Mouse (Mus musculus): ENCODE data around the gene Dnajc13. TPM values are rescaled to one million over a fixed set of nuclear protein-coding genes. Genes with fewer than 3 reads are reported as not detected.
A peak's percentile ranks its signal among the peaks of the same experiment; 100 is the strongest.

Dnajc13 gene
- polyA plus RNA-seq (2015; fragmentation: Nextera tagmentation; extraction: Ambion mirVana) = 5.4 and 5.8 TPM in 2 replicates

GRCm38 (mm10) chr9:104262823-104263352, at the start of gene Dnajc13:
Gene Dnajc13, minus strand, starts transcription at chr9:104262930.
- Histone ChIP-seq H3K27ac (ENCODE audit: low read depth) (peak within 1 kb of the TSS; percentile 90), H3K27me3 (ENCODE audit: insufficient read depth, low read length) (no peaks in the 10 kb centered on the region), H3K9ac (replicated peaks) (peak within 1 kb of the TSS; percentile 96), H3K36me3 (replicated peaks; ENCODE audit: insufficient read depth, low read length) (no peaks in the 10 kb centered on the region), H3K4me3 (ENCODE audit: low read depth, low read length) (peak within 1 kb of the TSS; percentile 99), H3K9me3 (ENCODE audit: low read length) (no peaks in the 10 kb centered on the region), H3K4me2 (ENCODE audit: low read depth, low read length) (peak within 1 kb of the TSS; percentile 89), H3K4me1 (ENCODE audit: insufficient read depth) (peaks cover 17% of the 10 kb centered on the region)
- TF ChIP-seq CTCF (IDR thresholded peaks at IDR 0.05; ENCODE audit: low read depth) (peak; percentile 6; the same call in 1 of the 2 replicates), EP300 (IDR thresholded peaks at IDR 0.05; ENCODE audit: low read depth) (no peak)
- DNase-seq (peak; percentile 99), ATAC-seq (peak; percentile 97)
- WGBS (ENCODE audit: insufficient replicate concordance) = under 1% methylated on average over 55 of the region's 60 CpGs

- no peak overlapping the region for H3K4me2 ChIP-seq (ENCODE audit: low read depth, low read length)
- 16% methylated on average over 6 of the region's 6 CpGs for WGBS (ENCODE audit: insufficient replicate concordance)
- peaks cover 5% of the 10 kb centered on the region for H3K4me1 ChIP-seq (ENCODE audit: insufficient read depth)
- H3K9ac ChIP-seq (replicated peaks) = no peak overlapping the region
- TF ChIP-seq CTCF (IDR thresholded peaks at IDR 0.05; ENCODE audit: low read depth) (peak; percentile 96), EP300 (IDR thresholded peaks at IDR 0.05; ENCODE audit: low read depth) (no peak)
- H3K27me3 ChIP-seq (ENCODE audit: insufficient read depth, low read length) = no peaks in the 10 kb centered on the region
- no peak overlapping the region for H3K27ac ChIP-seq (ENCODE audit: low read depth)
- no peaks in the 10 kb centered on the region for H3K36me3 ChIP-seq (replicated peaks; ENCODE audit: insufficient read depth, low read length)
- peak; percentile 82 for DNase-seq
- no peaks in the 10 kb centered on the region for H3K9me3 ChIP-seq (ENCODE audit: low read length)
- no peak overlapping the region for H3K4me3 ChIP-seq (ENCODE audit: low read depth, low read length)
- ATAC-seq = peak; percentile 33; the same call in 1 of the 2 replicates
These were observed 44.0 kb upstream of the Dnajc13 start for GRCm38 (mm10) chr9:104306734-104307133.

GRCm38 (mm10) chr9:104305333-104306111, 42.8 kb upstream of the Dnajc13 start:
- Histone ChIP-seq H3K36me3 (replicated peaks; ENCODE audit: insufficient read depth, low read length) (no peaks in the 10 kb centered on the region), H3K4me1 (ENCODE audit: insufficient read depth) (peaks cover 5% of the 10 kb centered on the region), H3K4me2 (ENCODE audit: low read depth, low read length) (no peak overlapping the region), H3K27ac (ENCODE audit: low read depth) (no peak overlapping the region), H3K27me3 (ENCODE audit: insufficient read depth, low read length) (no peaks in the 10 kb centered on the region), H3K9me3 (ENCODE audit: low read length) (no peaks in the 10 kb centered on the region), H3K4me3 (ENCODE audit: low read depth, low read length) (no peak overlapping the region), H3K9ac (replicated peaks) (no peak overlapping the region)
- ATAC-seq (0 out of 2 replicates have a peak, but pooled peaks have one; percentile 33), DNase-seq (no peak)
- TF ChIP-seq CTCF (IDR thresholded peaks at IDR 0.05; ENCODE audit: low read depth) = no peak
- no peak for TF ChIP-seq EP300 (IDR thresholded peaks at IDR 0.05; ENCODE audit: low read depth)
- 79% methylated on average over 6 of the region's 6 CpGs for whole genome bisulfite sequencing (ENCODE audit: insufficient replicate concordance)

GRCm38 (mm10) chr9:104304800-104305199, 42.1 kb upstream of the Dnajc13 start:
- no peak overlapping the region for H3K4me2 ChIP-seq (ENCODE audit: low read depth, low read length)
- DNase-seq = no peak
- no peaks in the 10 kb centered on the region for H3K36me3 ChIP-seq (replicated peaks; ENCODE audit: insufficient read depth, low read length)
- TF ChIP-seq CTCF (IDR thresholded peaks at IDR 0.05; ENCODE audit: low read depth) (no peak), EP300 (IDR thresholded peaks at IDR 0.05; ENCODE audit: low read depth) (no peak)
- no peak overlapping the region for H3K9ac ChIP-seq (replicated peaks)
- no peak for ATAC-seq
- 65% methylated on average over 10 of the region's 10 CpGs for WGBS (ENCODE audit: insufficient replicate concordance)
- H3K9me3 ChIP-seq (ENCODE audit: low read length) = no peaks in the 10 kb centered on the region
- H3K4me1 ChIP-seq (ENCODE audit: insufficient read depth) = peaks cover 5% of the 10 kb centered on the region
- no peak overlapping the region for H3K27ac ChIP-seq (ENCODE audit: low read depth)
- H3K27me3 ChIP-seq (ENCODE audit: insufficient read depth, low read length) = no peaks in the 10 kb centered on the region
- no peak overlapping the region for H3K4me3 ChIP-seq (ENCODE audit: low read depth, low read length)

- H3K4me1 ChIP-seq (ENCODE audit: insufficient read depth) = peaks cover 5% of the 10 kb centered on the region
- H3K27me3 ChIP-seq (ENCODE audit: insufficient read depth, low read length) = no peaks in the 10 kb centered on the region
- no peaks in the 10 kb centered on the region for H3K9me3 ChIP-seq (ENCODE audit: low read length)
- no peak for ATAC-seq
- TF ChIP-seq EP300 (IDR thresholded peaks at IDR 0.05; ENCODE audit: low read depth) (no peak), CTCF (IDR thresholded peaks at IDR 0.05; ENCODE audit: low read depth) (no peak)
- 57% methylated on average over 4 of the region's 4 CpGs for WGBS (ENCODE audit: insufficient replicate concordance)
- H3K36me3 ChIP-seq (replicated peaks; ENCODE audit: insufficient read depth, low read length) = no peaks in the 10 kb centered on the region
- no peak for DNase-seq
- no peak overlapping the region for H3K9ac ChIP-seq (replicated peaks)
- no peak overlapping the region for H3K4me2 ChIP-seq (ENCODE audit: low read depth, low read length)
- no peak overlapping the region for H3K4me3 ChIP-seq (ENCODE audit: low read depth, low read length)
- no peak overlapping the region for H3K27ac ChIP-seq (ENCODE audit: low read depth)
These were observed 41.6 kb upstream of the Dnajc13 start for GRCm38 (mm10) chr9:104304376-104304775.

- no peaks in the 10 kb centered on the region for H3K9me3 ChIP-seq (ENCODE audit: low read length)
- WGBS (ENCODE audit: insufficient replicate concordance) = 69% methylated on average over 12 of the region's 12 CpGs
- no peaks in the 10 kb centered on the region for H3K36me3 ChIP-seq (replicated peaks; ENCODE audit: insufficient read depth, low read length)
- no peak overlapping the region for H3K27ac ChIP-seq (ENCODE audit: low read depth)
- TF ChIP-seq CTCF (IDR thresholded peaks at IDR 0.05; ENCODE audit: low read depth) (no peak), EP300 (IDR thresholded peaks at IDR 0.05; ENCODE audit: low read depth) (no peak)
- no peaks in the 10 kb centered on the region for H3K27me3 ChIP-seq (ENCODE audit: insufficient read depth, low read length)
- H3K4me3 ChIP-seq (ENCODE audit: low read depth, low read length) = no peak overlapping the region
- H3K4me1 ChIP-seq (ENCODE audit: insufficient read depth) = peaks cover 5% of the 10 kb centered on the region
- DNase-seq (no peak), ATAC-seq (no peak)
- H3K4me2 ChIP-seq (ENCODE audit: low read depth, low read length) = no peak overlapping the region
- H3K9ac ChIP-seq (replicated peaks) = no peak overlapping the region
These were observed 37.8 kb upstream of the Dnajc13 start for GRCm38 (mm10) chr9:104300569-104300968.
